Mouse (Mus musculus) ES-E14 (cell line): ENCODE measurements around the gene Rpl9.

Experiments used
- CHD2 ChIP-seq: IDR thresholded peaks from 2 replicates; pipeline ENCODE4 v1.6.1; 2014; ENCODE audit warnings: mild to moderate bottlenecking, low read depth, low read length, inconsistent platforms
- HCFC1 ChIP-seq: IDR thresholded peaks from 2 replicates; pipeline ENCODE4 v1.6.1; 2012; ENCODE audit warnings: low read length, inconsistent platforms, borderline replicate concordance; ENCODE audit not compliant: insufficient read depth
- MAFK ChIP-seq: IDR thresholded peaks from 2 replicates; pipeline ENCODE4 v1.6.1; 2014; ENCODE audit warnings: mild to moderate bottlenecking, low read depth, low read length, inconsistent platforms; ENCODE audit not compliant: insufficient read depth

DNA sequence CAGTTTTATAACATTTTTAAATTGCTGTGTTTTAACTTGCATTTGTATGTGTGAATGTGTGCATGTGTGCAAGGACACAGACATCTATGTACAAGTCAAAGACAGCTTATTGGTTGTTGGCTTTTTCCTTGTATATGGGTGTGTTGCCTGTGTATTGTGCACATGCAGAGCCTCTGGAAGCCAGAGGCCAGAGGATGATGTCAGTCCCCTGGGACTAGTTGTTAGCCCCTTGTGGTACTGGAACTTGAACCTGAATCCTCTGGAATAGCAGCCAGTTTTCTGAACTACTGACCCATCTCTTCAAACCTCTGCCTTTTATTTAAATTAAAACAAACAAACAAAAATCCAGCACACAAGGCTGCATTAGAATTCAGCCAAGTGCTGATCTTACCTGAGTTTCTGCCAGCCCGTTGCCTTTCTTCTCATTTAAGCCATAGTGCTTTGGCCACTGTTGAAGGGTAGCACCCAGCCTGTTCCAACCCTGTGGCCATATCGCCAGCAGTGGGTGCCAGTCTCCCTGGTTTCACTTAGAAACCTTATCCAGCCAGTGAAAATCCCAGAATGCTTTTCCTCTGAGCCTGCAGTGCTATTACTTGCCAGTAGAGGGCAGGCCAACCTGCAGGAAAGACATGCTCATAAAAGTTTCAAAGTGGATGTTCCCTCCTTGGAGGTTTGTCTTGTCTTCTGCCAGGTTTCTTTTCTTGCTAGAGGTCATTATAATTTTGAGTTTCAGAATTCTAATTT lies 10.2 kb upstream of the Rpl9 start:
- TF ChIP-seq CHD2 (no peak), MAFK (no peak), HCFC1 (no peak)
